Mouse (Mus musculus) urinary bladder, postnatal 4 days (tissue): ENCODE measurements around the gene Arl4a.

Source experiments
- DNase-seq, 2 experiments: peaks; one replicate each; pipeline ENCODE4 v3.0.0; 2021 to 2022; ENCODE audit warnings: low spot score in 2 of 2

The Arl4a gene

DNA sequence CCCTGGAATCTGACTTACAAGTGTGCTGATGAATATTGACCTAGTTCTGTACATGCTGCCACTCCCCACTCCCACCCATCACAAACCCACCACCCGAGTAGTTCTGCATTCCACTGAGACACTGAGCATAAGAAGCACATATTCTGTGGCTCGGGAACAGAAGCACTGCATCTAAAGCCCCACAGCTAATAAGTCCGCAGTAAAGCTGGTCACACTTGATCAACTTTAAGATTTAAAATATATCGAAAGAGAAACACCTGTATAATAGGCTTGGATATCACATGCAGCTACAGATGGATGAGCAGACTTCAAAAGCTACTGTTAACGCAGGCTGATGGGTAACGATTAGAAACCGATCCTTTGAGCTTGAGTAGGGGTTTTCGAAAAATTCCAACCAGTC is 78.7 kb downstream of the Arl4a start:
- DNase-seq = no peak

DNA sequence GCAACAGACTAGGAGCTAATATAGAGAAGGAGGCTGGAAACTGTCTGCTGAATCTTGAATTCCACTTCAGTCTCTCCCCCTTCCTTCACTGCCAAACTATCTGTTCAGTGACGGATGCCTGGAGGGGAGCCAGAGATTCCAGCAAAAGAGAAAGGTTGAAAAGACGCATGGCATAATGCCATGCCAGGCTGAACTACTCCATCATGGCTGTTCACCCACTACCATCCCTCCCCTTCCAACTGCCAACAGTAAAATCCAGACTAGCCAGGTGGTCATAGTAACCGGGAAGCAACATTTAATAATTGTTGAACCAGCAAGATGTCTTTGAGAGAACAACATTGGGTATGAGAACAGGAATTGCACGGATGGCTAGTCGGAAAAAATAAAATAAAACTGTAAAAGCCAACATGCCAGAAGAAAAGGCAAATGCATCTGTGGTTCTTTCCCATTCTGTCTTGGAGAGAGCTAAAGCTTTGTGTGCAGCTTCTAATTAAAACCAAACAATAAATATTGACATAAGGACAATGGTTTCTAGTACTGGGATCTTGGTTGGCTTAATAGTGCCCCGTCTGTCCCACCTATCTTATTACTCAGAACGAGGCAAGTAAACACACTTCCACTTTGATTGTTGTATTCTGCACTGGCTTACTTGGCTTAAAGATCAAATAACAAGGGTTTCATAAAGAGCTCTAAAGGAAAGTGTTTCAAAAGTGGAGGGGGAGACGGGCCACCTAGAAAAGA is 79.7 kb downstream of the Arl4a start:
- no peak for DNase-seq

DNA sequence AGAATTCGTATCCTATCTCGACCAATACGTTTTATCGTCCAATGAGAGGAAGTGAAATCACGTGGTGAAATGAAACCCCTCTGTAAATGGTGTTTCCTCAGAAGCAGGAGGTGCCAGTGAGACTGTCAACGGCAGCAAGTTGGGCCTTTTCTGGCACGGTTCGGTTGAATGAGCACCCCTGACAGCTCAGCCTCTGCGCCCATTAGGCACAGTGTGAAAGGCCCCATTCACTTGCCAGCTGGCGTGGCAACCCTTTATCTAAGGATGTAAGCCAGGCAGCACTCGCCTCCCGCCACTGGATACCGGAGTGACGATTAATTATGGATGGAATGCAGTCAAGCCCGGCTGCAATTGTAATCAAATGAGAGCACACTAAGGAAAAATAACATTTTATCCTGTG is 81.4 kb downstream of the Arl4a start:
- DNase-seq = no peak
